Mouse (Mus musculus): ENCODE measurements around the gene Atg9b. TPM values are rescaled to one million over a fixed set of nuclear protein-coding genes. Genes with fewer than 3 reads are reported as not detected.

Atg9b gene
- polyA plus RNA-seq, 1 experiment from 2014 or later: 0.54 TPM

DNA sequence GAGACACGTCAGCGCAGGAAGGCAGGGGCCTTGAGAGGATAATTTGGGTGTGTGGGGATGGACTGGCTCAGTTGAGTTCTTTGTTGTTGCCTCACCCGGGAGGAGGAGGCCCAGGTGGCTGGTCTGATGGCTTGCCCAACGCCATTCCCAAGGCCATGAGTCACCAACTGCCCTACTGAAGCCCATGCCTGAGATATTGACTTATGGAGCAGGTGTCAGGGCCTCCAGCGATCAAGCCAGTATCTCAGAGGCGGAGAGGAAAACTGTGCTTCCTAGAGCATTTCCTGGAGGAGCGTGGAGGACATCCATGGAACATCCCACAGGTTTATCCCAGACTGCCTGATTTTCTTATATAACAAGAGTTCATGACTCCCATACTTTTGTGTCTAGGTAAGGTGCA lies 781 bp upstream of the Atg9b start:
- no peak for DNase-seq (ENCODE audit: low spot score)

DNA sequence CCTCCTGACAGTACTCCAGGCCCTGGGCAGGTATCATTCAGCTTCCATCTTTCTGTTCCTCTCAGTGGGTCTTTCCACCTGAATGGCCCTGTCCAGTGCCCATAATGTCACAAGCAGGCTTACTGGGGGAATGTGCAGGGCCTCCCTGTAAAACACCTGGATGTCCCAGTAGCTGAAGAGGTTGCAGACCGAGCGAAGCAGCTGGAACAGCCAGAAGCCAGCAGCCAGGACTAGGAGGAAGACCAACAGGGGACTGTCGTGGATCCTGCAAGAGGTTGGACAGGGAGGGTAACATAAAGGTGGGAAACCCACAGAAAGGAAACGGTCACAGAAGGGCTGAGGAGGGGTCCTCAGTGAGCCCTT lies 2.3 kb downstream of the Atg9b start:
- Histone ChIP-seq H3K4me3 (ENCODE audit: low read depth, low read length) (no peak overlapping the region), H3K4me2 (replicated peaks; ENCODE audit: low read depth, low read length) (no peak overlapping the region), H3K27ac (ENCODE audit: low read length) (no peak overlapping the region), H3K27me3 (replicated peaks; ENCODE audit: insufficient read depth, low read length) (peaks cover 7% of the 10 kb centered on the region; the same call in 1 of the 2 replicates), H3K9me3 (ENCODE audit: low read length) (no peaks in the 10 kb centered on the region), H3K4me1 (ENCODE audit: insufficient read depth, low read depth, low read length) (peaks cover 16% of the 10 kb centered on the region), H3K36me3 (ENCODE audit: insufficient read depth, low read length) (no peaks in the 10 kb centered on the region), H3K9ac (replicated peaks; ENCODE audit: low read depth) (no peak overlapping the region)
- ATAC-seq: no peak
- TF ChIP-seq CTCF (IDR thresholded peaks at IDR 0.05) (no peak), EP300 (IDR thresholded peaks at IDR 0.05) (no peak)
- DNase-seq (ENCODE audit: low spot score): no peak
- 68% methylated on average over 4 of the region's 4 CpGs for WGBS

More for the DNA sequence above, 781 bp upstream of the Atg9b start:
- Histone ChIP-seq H3K4me3 (ENCODE audit: low read depth, low read length) (no peak overlapping the region), H3K9ac (replicated peaks; ENCODE audit: low read depth) (no peak overlapping the region), H3K4me2 (replicated peaks; ENCODE audit: low read depth, low read length) (no peak overlapping the region), H3K9me3 (ENCODE audit: low read length) (no peaks in the 10 kb centered on the region), H3K27ac (ENCODE audit: low read length) (no peak overlapping the region), H3K36me3 (ENCODE audit: insufficient read depth, low read length) (no peaks in the 10 kb centered on the region), H3K4me1 (ENCODE audit: insufficient read depth, low read depth, low read length) (peaks cover 12% of the 10 kb centered on the region), H3K27me3 (replicated peaks; ENCODE audit: insufficient read depth, low read length) (0 out of 2 replicates have a peak, but pooled peaks cover under 1% of the 10 kb centered on the region)
- ATAC-seq: no peak
- 52% methylated on average over 7 of the region's 7 CpGs for WGBS
- no peak; the same call in 1 of the 2 replicates for TF ChIP-seq EP300 (IDR thresholded peaks at IDR 0.05)
- TF ChIP-seq CTCF (IDR thresholded peaks at IDR 0.05): no peak

DNA sequence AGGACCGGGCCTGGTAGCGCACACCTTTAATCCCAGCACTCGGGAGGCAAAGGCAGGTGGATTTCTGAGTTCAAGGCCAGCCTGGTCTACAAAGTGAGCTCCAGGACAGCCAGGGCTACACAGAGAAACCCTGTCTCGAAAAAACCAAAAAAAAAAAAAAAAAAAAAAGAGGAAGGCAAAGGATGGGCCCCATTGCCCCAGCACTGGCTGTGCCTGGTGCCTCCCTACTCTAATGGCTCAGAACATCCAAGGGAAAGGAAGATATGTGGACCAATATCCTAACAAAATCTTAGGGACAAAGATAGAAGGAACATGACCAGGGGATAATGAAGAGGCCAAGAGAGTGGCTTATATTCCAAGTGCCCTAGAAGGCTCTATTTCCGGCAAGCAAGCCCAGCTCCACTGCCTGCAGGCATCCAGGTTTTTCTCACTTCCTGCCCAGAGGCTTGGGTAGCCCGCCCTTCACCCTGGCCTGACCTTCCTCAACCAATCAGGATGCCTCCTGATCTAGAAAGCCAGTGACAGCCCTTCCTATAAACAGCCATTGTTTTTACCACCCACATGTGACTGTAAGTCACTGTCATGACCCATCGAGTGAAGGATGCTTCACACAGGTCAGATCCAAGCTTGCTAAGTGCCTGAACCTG lies 2.8 kb downstream of the Atg9b start:
- 59% methylated on average over 6 of the region's 7 CpGs for WGBS
- no peak overlapping the region for H3K9ac ChIP-seq (replicated peaks; ENCODE audit: low read depth)

DNA sequence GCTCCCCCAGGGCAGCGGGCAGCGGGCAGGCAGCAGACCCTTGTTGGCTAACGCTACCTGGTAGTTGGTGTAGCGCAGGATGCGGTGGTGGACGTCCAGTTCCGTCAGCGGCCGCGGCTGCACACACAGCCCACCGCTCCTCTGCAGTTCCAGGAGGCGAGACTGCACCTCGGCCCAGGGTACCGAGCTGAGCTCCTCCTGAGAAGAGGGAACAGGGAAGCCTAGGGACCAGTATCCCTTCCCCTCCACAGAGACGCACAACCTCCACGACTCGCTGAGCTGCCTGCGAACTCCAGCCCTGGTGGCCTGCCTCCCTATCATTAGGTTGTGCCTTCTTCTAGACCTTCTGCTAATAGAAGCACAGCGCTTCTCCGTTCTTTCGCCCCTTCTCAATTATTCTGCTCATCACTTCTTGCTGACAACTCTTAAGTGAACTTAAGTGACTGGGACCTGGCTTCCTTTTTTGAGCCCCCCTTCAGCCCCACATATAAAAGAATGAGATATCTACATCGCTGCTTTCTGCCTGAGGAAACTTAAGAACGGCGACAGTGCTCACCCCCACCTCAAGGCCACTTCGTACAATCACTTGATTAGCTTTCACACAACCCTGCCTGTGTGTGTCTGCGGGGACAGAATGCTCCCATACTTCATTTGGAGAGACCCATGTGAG lies 3.6 kb downstream of the Atg9b start:
- Histone ChIP-seq H3K9me3 (ENCODE audit: low read length) (no peaks in the 10 kb centered on the region), H3K27ac (ENCODE audit: low read length) (no peak overlapping the region), H3K4me1 (ENCODE audit: insufficient read depth, low read depth, low read length) (peaks cover 19% of the 10 kb centered on the region), H3K9ac (replicated peaks; ENCODE audit: low read depth) (peak overlapping the region; percentile 20), H3K4me2 (replicated peaks; ENCODE audit: low read depth, low read length) (peak overlapping the region; percentile 74), H3K36me3 (ENCODE audit: insufficient read depth, low read length) (no peaks in the 10 kb centered on the region), H3K27me3 (replicated peaks; ENCODE audit: insufficient read depth, low read length) (peaks cover 7% of the 10 kb centered on the region; the same call in 1 of the 2 replicates), H3K4me3 (ENCODE audit: low read depth, low read length) (peak overlapping the region; percentile 33)
- DNase-seq (ENCODE audit: low spot score): no peak
- ATAC-seq: no peak
- TF ChIP-seq EP300 (IDR thresholded peaks at IDR 0.05) (no peak), CTCF (IDR thresholded peaks at IDR 0.05) (no peak)
- 31% methylated on average over 23 of the region's 26 CpGs for WGBS

More for the DNA sequence above, 2.8 kb downstream of the Atg9b start:
- no peak overlapping the region for H3K27ac ChIP-seq (ENCODE audit: low read length)
- H3K4me1 ChIP-seq (ENCODE audit: insufficient read depth, low read depth, low read length): peaks cover 17% of the 10 kb centered on the region
- no peaks in the 10 kb centered on the region for H3K9me3 ChIP-seq (ENCODE audit: low read length)
- DNase-seq (ENCODE audit: low spot score) (peak; percentile 72), ATAC-seq (peak; percentile 33)
- TF ChIP-seq EP300 (IDR thresholded peaks at IDR 0.05): no peak
- TF ChIP-seq CTCF (IDR thresholded peaks at IDR 0.05): no peak
- H3K4me2 ChIP-seq (replicated peaks; ENCODE audit: low read depth, low read length): no peak overlapping the region
- H3K36me3 ChIP-seq (ENCODE audit: insufficient read depth, low read length): no peaks in the 10 kb centered on the region
- peaks cover 7% of the 10 kb centered on the region; the same call in 1 of the 2 replicates for H3K27me3 ChIP-seq (replicated peaks; ENCODE audit: insufficient read depth, low read length)
- H3K4me3 ChIP-seq (ENCODE audit: low read depth, low read length): no peak overlapping the region

DNA sequence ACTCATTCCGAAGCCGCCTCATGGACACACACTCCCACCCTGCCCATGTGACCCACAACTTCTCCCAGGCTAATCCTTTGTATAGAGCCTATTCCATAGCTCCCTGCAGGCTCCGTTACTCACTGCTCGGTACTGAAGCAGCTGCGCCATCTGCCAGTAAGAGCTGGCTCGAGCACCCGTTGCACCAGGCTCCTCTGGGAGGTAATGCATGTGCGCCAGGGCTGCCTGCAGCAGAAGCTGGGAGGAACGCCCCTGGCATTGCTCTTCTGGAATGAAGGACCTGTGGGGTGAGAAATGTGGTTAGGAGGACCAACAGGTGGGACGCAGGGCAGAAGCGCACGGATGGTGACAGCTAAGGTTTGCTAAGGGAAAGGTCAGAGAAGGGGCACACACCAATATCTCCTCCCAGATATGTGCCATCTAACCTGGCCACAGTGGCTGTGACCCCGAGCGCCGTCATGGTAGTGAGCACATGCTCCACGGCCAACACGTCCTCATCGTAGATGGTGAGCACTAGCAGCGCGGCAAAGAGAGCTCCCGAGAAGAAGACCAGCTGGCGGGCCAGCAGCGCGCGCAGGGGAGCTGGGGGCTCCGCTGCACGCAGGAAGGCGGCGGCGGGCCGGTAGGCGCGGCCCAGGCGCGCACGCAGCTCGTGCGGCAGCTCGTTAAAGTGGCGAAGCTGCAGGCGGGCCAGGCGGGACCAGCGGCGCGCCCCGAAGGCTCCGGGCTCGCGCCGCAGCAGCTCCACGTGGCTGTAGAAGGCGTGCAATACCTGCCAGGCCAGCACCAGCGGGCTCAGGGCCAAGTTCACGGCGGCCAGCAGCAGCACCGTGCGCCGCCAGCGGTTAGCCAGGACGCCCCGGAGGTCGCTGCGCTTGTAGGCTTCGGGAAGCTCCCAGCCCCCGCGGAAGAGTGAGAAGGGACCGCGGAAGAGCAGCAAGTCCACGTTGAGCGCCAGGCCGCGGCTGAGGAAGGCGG lies 4.4 kb downstream of the Atg9b start:
- H3K27ac ChIP-seq (ENCODE audit: low read length): no peak overlapping the region
- DNase-seq (ENCODE audit: low spot score): peak; percentile 66

More for the DNA sequence above, 4.4 kb downstream of the Atg9b start:
- WGBS: 1% methylated on average over 69 of the region's 73 CpGs
- Histone ChIP-seq H3K27me3 (replicated peaks; ENCODE audit: insufficient read depth, low read length) (peaks cover 7% of the 10 kb centered on the region; the same call in 1 of the 2 replicates), H3K4me1 (ENCODE audit: insufficient read depth, low read depth, low read length) (peaks cover 19% of the 10 kb centered on the region), H3K4me2 (replicated peaks; ENCODE audit: low read depth, low read length) (peak overlapping the region; percentile 74), H3K36me3 (ENCODE audit: insufficient read depth, low read length) (no peaks in the 10 kb centered on the region), H3K9me3 (ENCODE audit: low read length) (no peaks in the 10 kb centered on the region), H3K4me3 (ENCODE audit: low read depth, low read length) (peak overlapping the region; percentile 33), H3K9ac (replicated peaks; ENCODE audit: low read depth) (peak overlapping the region; percentile 20)
- ATAC-seq: peak; percentile 26
- TF ChIP-seq CTCF (IDR thresholded peaks at IDR 0.05): peak; percentile 51
- TF ChIP-seq EP300 (IDR thresholded peaks at IDR 0.05): no peak

Data from lung, postnatal 0 days (tissue).